Comparison of ENCODE assay signal across 14 mouse cellular contexts in genomic region chr8:11585513-11586373, GRCm38 (mm10). TPM values are rescaled to one million over a fixed set of nuclear protein-coding genes. Genes with fewer than 3 reads are reported as not detected.
DNase-seq lines count a peak whose midpoint lies in the region; ATAC-seq and TF ChIP-seq lines count a peak whose summit lies in the region.
"Had no signal": no experiment of that assay in that cellular context is flagged by ENCODE, and none has a peak within 500 bp of the region (broad histone marks: within the 10 kb centered on the region; RNA-seq: fewer than 3 reads in every experiment).

No protein-coding gene starts in this region.

- H3K27ac ChIP-seq in heart, embryonic 12.5 days (ENCODE audit: poor library complexity, severe bottlenecking) = peak overlapping the region; percentile 39
- H3K27ac ChIP-seq in intestine, embryonic 16.5 days (ENCODE audit: low read length) = peak overlapping the region; percentile 65
- peak overlapping the region; percentile 65 for H3K27ac ChIP-seq in stomach, postnatal 0 days (replicated peaks)
- H3K27ac ChIP-seq in midbrain, embryonic 16.5 days (ENCODE audit: low read length) = no peak overlapping the region
- H3K27ac ChIP-seq: macrophage had no signal

- no peak for TF ChIP-seq EP300 in stomach, postnatal 0 days (optimal IDR thresholded peaks at IDR 0.05)

- no peak for TF ChIP-seq CTCF in stomach, postnatal 0 days (IDR thresholded peaks at IDR 0.05; ENCODE audit: low read depth)

- no peaks in the 10 kb centered on the region for H3K27me3 ChIP-seq in heart, embryonic 12.5 days (replicated peaks)
- no peaks in the 10 kb centered on the region for H3K27me3 ChIP-seq in intestine, embryonic 16.5 days (replicated peaks; ENCODE audit: control insufficient read depth, insufficient read depth, low read length)
- no peaks in the 10 kb centered on the region for H3K27me3 ChIP-seq in stomach, postnatal 0 days (ENCODE audit: control insufficient read depth, insufficient read depth, low read length)
- H3K27me3 ChIP-seq in midbrain, embryonic 16.5 days (ENCODE audit: control insufficient read depth, insufficient read depth, low read depth, low read length) = no peaks in the 10 kb centered on the region
- H3K27me3 ChIP-seq: Patski had no signal

- H3K36me3 ChIP-seq in heart, embryonic 12.5 days = no peaks in the 10 kb centered on the region
- no peaks in the 10 kb centered on the region for H3K36me3 ChIP-seq in intestine, embryonic 16.5 days (ENCODE audit: control insufficient read depth, insufficient read depth, low read length)
- H3K36me3 ChIP-seq in stomach, postnatal 0 days (ENCODE audit: control insufficient read depth, insufficient read depth, low read length) = no peaks in the 10 kb centered on the region
- no peaks in the 10 kb centered on the region for H3K36me3 ChIP-seq in midbrain, embryonic 16.5 days (ENCODE audit: control insufficient read depth, insufficient read depth, low read length)

- H3K4me3 ChIP-seq in heart, embryonic 12.5 days = no peak overlapping the region
- H3K4me3 ChIP-seq in intestine, embryonic 16.5 days (ENCODE audit: low read length) = no peak overlapping the region
- no peak overlapping the region for H3K4me3 ChIP-seq in stomach, postnatal 0 days (ENCODE audit: low read depth, low read length)
- H3K4me3 ChIP-seq in midbrain, embryonic 16.5 days (ENCODE audit: low read depth, low read length) = no peak overlapping the region

- H3K4me1 ChIP-seq in heart, embryonic 12.5 days (replicated peaks) = peaks cover 9% of the 10 kb centered on the region
- H3K4me1 ChIP-seq in intestine, embryonic 16.5 days (ENCODE audit: control insufficient read depth, insufficient read depth, low read length) = no peaks in the 10 kb centered on the region
- H3K4me1 ChIP-seq in stomach, postnatal 0 days (replicated peaks; ENCODE audit: control insufficient read depth, insufficient read depth) = no peaks in the 10 kb centered on the region
- H3K4me1 ChIP-seq in midbrain, embryonic 16.5 days (ENCODE audit: control insufficient read depth, insufficient read depth, low read length) = no peaks in the 10 kb centered on the region

- ATAC-seq in heart, embryonic 12.5 days (ENCODE audit: insufficient number of reproducible peaks, low FRiP score) = peak; percentile 53; the same call in 1 of the 2 replicates
- ATAC-seq in intestine, embryonic 16.5 days = peak; percentile 79
- peak; percentile 78 for ATAC-seq in stomach, postnatal 0 days (ENCODE audit: low FRiP score, low TSS enrichment)
- ATAC-seq in midbrain, embryonic 16.5 days = no peak
- ATAC-seq: Patski had no signal

- H3K9ac ChIP-seq in heart, embryonic 12.5 days = no peak overlapping the region
- peak overlapping the region; percentile 21; the same call in 1 of the 2 replicates for H3K9ac ChIP-seq in intestine, embryonic 16.5 days (ENCODE audit: low read depth, low read length)
- H3K9ac ChIP-seq in stomach, postnatal 0 days (ENCODE audit: low read length) = no peak overlapping the region
- no peak overlapping the region for H3K9ac ChIP-seq in midbrain, embryonic 16.5 days (ENCODE audit: low read depth, low read length)

- no peak for DNase-seq in heart, postnatal 4 days
- peak; percentile 17 for DNase-seq in lung, postnatal 10 days
- no peak for DNase-seq in lung, postnatal 14 days
- DNase-seq in stomach, postnatal 0 days (ENCODE audit: low spot score) = no peak
- no peak for DNase-seq in layer of hippocampus, postnatal 36 days
- DNase-seq: B cell, adult 2 months; cerebellum, postnatal 25 days; kidney, adult 11 months; right cerebral cortex, postnatal 14 days had no signal

- H3K4me2 ChIP-seq in heart, embryonic 12.5 days = 0 out of 2 replicates have a peak overlapping the region, but pooled peaks have one; percentile 5
- H3K4me2 ChIP-seq in intestine, embryonic 16.5 days (ENCODE audit: low read depth, low read length) = peak overlapping the region; percentile 38
- no peak overlapping the region for H3K4me2 ChIP-seq in stomach, postnatal 0 days (replicated peaks; ENCODE audit: low read depth)
- no peak overlapping the region for H3K4me2 ChIP-seq in midbrain, embryonic 16.5 days (ENCODE audit: low read length)

- H3K9me3 ChIP-seq in heart, embryonic 12.5 days (replicated peaks) = 0 out of 2 replicates have a peak, but pooled peaks cover 8% of the 10 kb centered on the region
- H3K9me3 ChIP-seq in intestine, embryonic 16.5 days (ENCODE audit: control insufficient read depth, low read length) = peaks cover 3% of the 10 kb centered on the region
- H3K9me3 ChIP-seq in stomach, postnatal 0 days (ENCODE audit: control insufficient read depth, low read length) = no peaks in the 10 kb centered on the region
- 0 out of 2 replicates have a peak, but pooled peaks cover 4% of the 10 kb centered on the region for H3K9me3 ChIP-seq in midbrain, embryonic 16.5 days (replicated peaks; ENCODE audit: control insufficient read depth, low read length, poor library complexity, severe bottlenecking)

- 63% methylated on average over 21 of the region's 21 CpGs for WGBS in heart, embryonic 12.5 days
- 50% methylated on average over 21 of the region's 21 CpGs for WGBS in intestine, embryonic 16.5 days
- WGBS in stomach, postnatal 0 days = 59% methylated on average over 20 of the region's 21 CpGs
- WGBS in midbrain, embryonic 16.5 days = 88% methylated on average over 21 of the region's 21 CpGs

RNA-seq across cellular contexts. Expression of gene Ing1, which starts 30.4 kb away (rescaled TPM):
- 25.2 and 26.5 TPM in 2 replicates for polyA plus RNA-seq in heart, embryonic 12.5 days (2016; fragmentation: Nextera tagmentation; extraction: Ambion mirVana)
- 10 to 100 TPM; 34.7 to 38.1 TPM for total RNA-seq in heart, postnatal 4 days (2021)
- 21.5 and 22.0 TPM in 2 replicates for polyA plus RNA-seq in intestine, embryonic 16.5 days (2015; fragmentation: Nextera tagmentation; extraction: Ambion mirVana)
- 23.1 and 23.2 TPM in 2 replicates for polyA plus RNA-seq in stomach, postnatal 0 days (2015; fragmentation: Nextera tagmentation; extraction: Ambion mirVana)
- 10 to 100 TPM; 35.3 to 42.6 TPM for total RNA-seq in layer of hippocampus, postnatal 36 days (2021)
- polyA plus RNA-seq in midbrain, embryonic 16.5 days (2015; fragmentation: Nextera tagmentation; extraction: Ambion mirVana) = 39.3 and 42.4 TPM in 2 replicates

RNA-seq across cellular contexts. Expression of gene Cars2, which starts 35.2 kb away (rescaled TPM):
- polyA plus RNA-seq in heart, embryonic 12.5 days (2016; fragmentation: Nextera tagmentation; extraction: Ambion mirVana) = 22.6 and 28.2 TPM in 2 replicates
- total RNA-seq in heart, postnatal 4 days (2021) = 10 to 100 TPM; 31.9 to 36.3 TPM
- polyA plus RNA-seq in intestine, embryonic 16.5 days (2015; fragmentation: Nextera tagmentation; extraction: Ambion mirVana) = 28.6 and 32.5 TPM in 2 replicates
- polyA plus RNA-seq in stomach, postnatal 0 days (2015; fragmentation: Nextera tagmentation; extraction: Ambion mirVana) = 11.7 and 13.1 TPM in 2 replicates
- total RNA-seq in layer of hippocampus, postnatal 36 days (2021) = 10 to 100 TPM; 22.3 to 24.8 TPM
- polyA plus RNA-seq in midbrain, embryonic 16.5 days (2015; fragmentation: Nextera tagmentation; extraction: Ambion mirVana) = 21.8 and 22.4 TPM in 2 replicates

RNA-seq across cellular contexts. Expression of gene Ankrd10, which starts 49.8 kb away (rescaled TPM):
- polyA plus RNA-seq in heart, embryonic 12.5 days (2016; fragmentation: Nextera tagmentation; extraction: Ambion mirVana) = 70.6 and 71.7 TPM in 2 replicates
- total RNA-seq in heart, postnatal 4 days (2021) = 10 to 100 TPM; 53.7 to 59.6 TPM
- 68.9 and 73.5 TPM in 2 replicates for polyA plus RNA-seq in intestine, embryonic 16.5 days (2015; fragmentation: Nextera tagmentation; extraction: Ambion mirVana)
- 27.9 and 29.3 TPM in 2 replicates for polyA plus RNA-seq in stomach, postnatal 0 days (2015; fragmentation: Nextera tagmentation; extraction: Ambion mirVana)
- 10 to 100 TPM; 64.3 to 77.6 TPM for total RNA-seq in layer of hippocampus, postnatal 36 days (2021)
- polyA plus RNA-seq in midbrain, embryonic 16.5 days (2015; fragmentation: Nextera tagmentation; extraction: Ambion mirVana) = 90.9 and 98.1 TPM in 2 replicates

Comparison
In these comparisons a context has a peak if more than half of its experiments do, and no peak if none do; other contexts are left out.
1. H3K4me2 ChIP-seq: peak in heart, embryonic 12.5 days (single experiment) and intestine, embryonic 16.5 days (single experiment); none in stomach, postnatal 0 days (single experiment) and midbrain, embryonic 16.5 days (single experiment).